Mouse (Mus musculus) lung, embryonic 16.5 days (tissue): ENCODE measurements at regions not wholly inside any gene's neighbourhood (a gene's known extent, or its start where the extent isn't known, plus 50 kb on each side); places are given as distances from the start of the nearest gene placed in this dataset.

Experiments used
- ATAC-seq: fragments of 200-750 bp; cut with Nextera tagmentation; 2 replicates; pipeline ENCODE4 v1.8.0; 2017; ENCODE audit warnings: low read depth, mild to moderate bottlenecking, moderate library complexity
- H3K27ac ChIP-seq: fragments of 300-500 bp; sonication (generic); 2 replicates; pipeline ENCODE4 v1.5.1; 2014; ENCODE audit warnings: mild to moderate bottlenecking, control low read depth, low read length
- H3K27me3 ChIP-seq: fragments of 300-500 bp; sonication (generic); 2 replicates; pipeline ENCODE4 v1.6.1; 2014; ENCODE audit warnings: low read depth, low read length, mixed read lengths; ENCODE audit not compliant: control insufficient read depth, insufficient read depth
- H3K36me3 ChIP-seq: fragments of 300-500 bp; sonication (generic); 2 replicates; pipeline ENCODE4 v1.6.1; 2014; ENCODE audit warnings: low read length; ENCODE audit not compliant: control insufficient read depth, insufficient read depth
- H3K4me1 ChIP-seq: fragments of 300-500 bp; sonication (generic); replicated peaks from 2 replicates; pipeline ENCODE4 v1.6.1; 2014; ENCODE audit warnings: low read length, mixed read lengths; ENCODE audit not compliant: control insufficient read depth, insufficient read depth
- H3K4me2 ChIP-seq: fragments of 300-500 bp; sonication (generic); 2 replicates; pipeline ENCODE4 v1.6.1; 2014; ENCODE audit warnings: low read depth, low read length, control low read depth
- H3K4me3 ChIP-seq: fragments of 300-500 bp; sonication (generic); 2 replicates; pipeline ENCODE4 v1.5.1; 2014; ENCODE audit warnings: mild to moderate bottlenecking, low read length, control low read depth
- H3K9ac ChIP-seq: fragments of 300-500 bp; sonication (generic); 2 replicates; pipeline ENCODE4 v1.6.1; 2014; ENCODE audit warnings: low read length, control low read depth
- H3K9me3 ChIP-seq: fragments of 300-500 bp; sonication (generic); 2 replicates; pipeline ENCODE4 v1.6.1; 2016; ENCODE audit warnings: low read length; ENCODE audit not compliant: control insufficient read depth
- WGBS: fragments of 180-500 bp; shearing (Covaris S2); extraction: QIAGEN DNeasy Blood & Tissue Kit; methylation state at CpG from one replicate; pipeline ENCODE4 v1.1.7; 2014; 5-methylcytosine and 5-hydroxymethylcytosine counted together

DNA sequence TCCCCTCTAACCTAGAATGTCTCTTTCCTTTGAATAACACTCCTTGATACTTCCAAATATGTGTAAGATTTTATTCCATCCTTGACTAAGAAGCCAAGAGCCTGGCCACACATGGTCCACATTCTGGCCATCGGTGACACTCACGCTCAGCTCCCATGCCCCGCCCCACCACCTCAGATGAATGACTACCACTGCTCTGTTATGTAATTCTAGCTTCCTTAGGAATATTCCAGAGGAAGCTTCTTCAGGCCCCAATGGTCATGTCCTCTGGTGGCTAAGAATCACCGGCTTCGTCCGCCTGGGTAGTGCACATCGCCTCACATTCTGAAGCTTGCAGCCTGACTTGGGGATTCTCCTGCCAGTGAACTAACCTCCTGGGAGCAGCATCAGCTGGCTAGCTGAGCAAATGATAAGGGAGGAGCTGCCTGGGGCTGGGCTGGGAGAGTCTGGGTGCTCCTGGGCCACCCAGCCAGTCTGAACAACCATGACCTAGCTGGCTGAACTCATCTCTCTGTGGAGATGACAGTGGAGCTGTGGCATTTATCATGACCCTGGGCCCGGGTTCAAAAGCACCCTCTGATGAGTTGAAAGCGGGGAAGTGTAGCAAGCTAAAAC is 413.1 kb downstream of the Cbln4 start:
- no peak overlapping the region for H3K4me2 ChIP-seq
- no peaks in the 10 kb centered on the region for H3K9me3 ChIP-seq
- 83% methylated on average over 9 of the region's 9 CpGs for WGBS
- H3K9ac ChIP-seq = no peak overlapping the region
- H3K4me3 ChIP-seq = no peak overlapping the region
- H3K27ac ChIP-seq = no peak overlapping the region
- no peak for ATAC-seq
- H3K36me3 ChIP-seq = no peaks in the 10 kb centered on the region
- no peaks in the 10 kb centered on the region for H3K27me3 ChIP-seq
- H3K4me1 ChIP-seq = no peaks in the 10 kb centered on the region

DNA sequence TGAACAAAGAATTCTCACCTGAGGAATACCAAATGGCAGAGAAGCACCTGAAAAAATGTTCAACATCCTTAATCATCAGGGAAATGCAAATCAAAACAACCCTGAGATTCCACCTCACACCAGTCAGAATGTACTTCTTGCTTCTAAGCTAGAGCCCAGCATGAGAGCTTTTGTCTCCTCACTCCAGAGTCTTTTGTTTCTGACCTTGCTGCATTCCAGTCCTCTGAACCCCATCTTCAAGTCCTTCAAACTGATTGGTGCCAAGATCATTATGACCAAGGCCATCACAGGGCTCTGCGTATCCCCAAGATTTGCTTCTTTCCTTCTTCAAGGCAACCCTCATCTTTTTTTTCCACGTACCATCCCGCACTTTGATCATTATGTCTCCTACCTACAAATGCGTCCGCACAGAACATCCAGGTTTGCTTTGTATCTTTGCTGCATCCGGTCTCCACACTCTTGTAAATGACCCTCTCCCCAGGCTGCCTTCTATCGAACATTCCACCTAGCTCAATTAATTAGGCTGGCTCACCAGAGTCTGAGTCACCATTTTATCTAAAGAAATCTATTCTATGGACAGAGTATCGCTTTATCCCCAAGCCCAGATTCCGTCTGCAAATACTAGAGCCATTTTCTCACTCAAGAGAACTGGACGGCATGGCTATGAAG is 414.9 kb downstream of the Cbln4 start:
- Histone ChIP-seq H3K4me3 (no peak overlapping the region), H3K4me1 (no peaks in the 10 kb centered on the region), H3K4me2 (no peak overlapping the region), H3K27me3 (no peaks in the 10 kb centered on the region), H3K36me3 (no peaks in the 10 kb centered on the region), H3K9me3 (no peaks in the 10 kb centered on the region), H3K27ac (no peak overlapping the region), H3K9ac (no peak overlapping the region)
- no peak for ATAC-seq
- WGBS = 89% methylated on average over 10 of the region's 10 CpGs

DNA sequence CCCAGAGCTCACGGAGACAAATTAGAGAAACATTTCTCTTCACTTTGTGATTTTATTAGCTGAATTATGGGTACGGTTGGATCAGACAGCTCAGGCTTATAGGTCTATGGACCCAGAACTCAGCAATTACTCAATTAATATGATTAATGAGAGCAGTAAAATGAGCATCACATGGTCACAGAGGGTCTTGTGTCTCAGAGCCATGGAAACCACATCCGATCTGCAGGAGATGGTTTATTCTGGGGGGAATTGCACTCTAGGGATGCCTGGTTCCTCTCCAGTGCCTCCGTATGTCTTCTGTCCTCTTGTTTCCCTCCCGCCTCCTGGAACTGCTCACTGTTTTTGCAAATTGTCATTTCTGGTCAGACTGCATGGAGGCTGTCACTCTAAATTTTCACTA is 422.6 kb downstream of the Cbln4 start:
- no peak overlapping the region for H3K4me3 ChIP-seq
- no peak overlapping the region for H3K27ac ChIP-seq
- no peak for ATAC-seq
- no peak overlapping the region for H3K9ac ChIP-seq
- no peaks in the 10 kb centered on the region for H3K9me3 ChIP-seq
- no peak overlapping the region for H3K4me2 ChIP-seq
- no peaks in the 10 kb centered on the region for H3K36me3 ChIP-seq
- 76% methylated on average over 5 of the region's 5 CpGs for WGBS
- H3K27me3 ChIP-seq = no peaks in the 10 kb centered on the region
- H3K4me1 ChIP-seq = no peaks in the 10 kb centered on the region

DNA sequence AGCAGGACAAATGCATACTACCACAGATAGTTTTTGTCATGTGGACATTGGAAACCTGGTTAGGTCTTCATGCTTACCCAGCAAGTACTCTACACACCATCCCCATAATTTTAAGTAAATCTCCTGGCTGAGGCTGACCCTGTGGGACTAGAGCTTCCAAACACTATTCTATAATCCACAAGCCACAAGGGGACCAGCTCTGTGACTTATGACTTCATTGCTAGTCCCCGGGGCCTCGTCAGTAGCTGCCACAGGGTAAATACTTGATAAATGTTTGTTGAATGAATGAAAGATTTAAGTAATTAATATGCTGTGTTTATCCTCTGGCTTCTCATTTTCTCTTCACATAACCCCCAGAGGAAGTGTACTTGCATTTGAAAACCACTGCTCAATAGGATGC is 423.0 kb downstream of the Cbln4 start:
- Histone ChIP-seq H3K4me2 (no peak overlapping the region), H3K36me3 (no peaks in the 10 kb centered on the region), H3K9ac (no peak overlapping the region), H3K4me1 (no peaks in the 10 kb centered on the region), H3K27me3 (no peaks in the 10 kb centered on the region), H3K4me3 (no peak overlapping the region), H3K27ac (no peak overlapping the region), H3K9me3 (no peaks in the 10 kb centered on the region)
- ATAC-seq = no peak
- WGBS = 73% methylated on average over 2 of the region's 2 CpGs

DNA sequence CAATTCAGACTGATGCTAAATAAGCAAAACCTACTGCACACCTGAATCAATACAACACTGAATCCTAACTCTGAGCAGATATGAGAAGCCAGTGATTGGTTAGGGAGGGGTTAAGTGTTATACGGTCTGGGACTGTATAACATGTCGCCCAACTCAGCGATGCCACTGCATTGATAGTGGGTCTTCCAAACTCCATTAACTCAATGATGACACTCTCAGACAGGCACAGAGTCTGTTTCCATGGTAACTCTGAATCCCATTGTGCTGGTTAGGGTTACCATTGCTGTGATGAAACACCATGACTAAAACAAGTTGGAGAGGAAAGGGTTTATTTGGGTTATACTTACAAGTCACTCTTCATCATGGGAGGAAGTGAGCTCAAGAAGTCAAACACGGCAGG is 424.5 kb downstream of the Cbln4 start:
- no peaks in the 10 kb centered on the region for H3K4me1 ChIP-seq
- no peaks in the 10 kb centered on the region for H3K27me3 ChIP-seq
- H3K36me3 ChIP-seq = no peaks in the 10 kb centered on the region
- WGBS = 72% methylated on average over 4 of the region's 4 CpGs
- no peak overlapping the region for H3K4me3 ChIP-seq
- no peak overlapping the region for H3K27ac ChIP-seq
- no peak overlapping the region for H3K9ac ChIP-seq
- H3K4me2 ChIP-seq = no peak overlapping the region
- ATAC-seq = no peak
- no peaks in the 10 kb centered on the region for H3K9me3 ChIP-seq

DNA sequence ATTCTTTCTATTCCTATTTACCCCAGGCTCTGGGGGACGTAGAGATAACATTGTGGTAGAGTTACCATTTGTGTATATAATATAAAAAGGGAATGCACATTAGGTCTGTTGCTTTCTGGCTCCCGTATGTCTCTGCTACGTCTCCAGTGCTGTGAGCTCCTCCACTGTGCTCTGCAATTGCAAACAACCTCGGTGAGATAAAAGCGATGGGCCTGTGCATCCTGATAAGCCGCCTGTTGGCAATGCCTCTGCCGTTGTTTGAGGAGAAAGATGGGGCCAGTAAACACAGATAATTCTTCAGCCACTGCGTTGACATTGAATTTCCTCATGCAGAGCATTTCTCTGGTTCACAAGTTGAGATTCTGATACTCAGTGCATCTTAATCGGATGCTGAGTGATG is 424.9 kb downstream of the Cbln4 start:
- 29% methylated on average over 9 of the region's 9 CpGs for WGBS
- no peak for ATAC-seq
- H3K27ac ChIP-seq = no peak overlapping the region

DNA sequence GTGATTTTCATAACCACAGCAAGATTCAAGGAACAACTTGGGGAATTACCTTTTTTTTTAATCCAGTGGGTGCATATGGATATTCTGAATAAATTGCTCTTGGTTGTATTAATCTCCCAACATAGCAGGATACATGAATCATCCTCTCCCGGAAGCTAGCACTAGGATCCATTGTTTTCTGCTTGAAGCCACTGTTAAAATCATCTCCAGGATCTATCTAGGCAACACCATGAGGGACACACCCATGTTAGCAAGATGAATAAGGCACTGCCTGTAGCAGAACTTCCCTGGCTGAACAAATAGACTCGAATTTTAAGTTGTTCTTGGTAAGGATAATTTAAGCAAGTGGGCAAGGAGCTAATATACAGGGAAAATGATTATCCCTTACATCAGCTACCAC is 427.8 kb downstream of the Cbln4 start:
- no peak for ATAC-seq
- Histone ChIP-seq H3K27me3 (no peaks in the 10 kb centered on the region), H3K4me1 (no peaks in the 10 kb centered on the region), H3K4me2 (no peak overlapping the region), H3K36me3 (no peaks in the 10 kb centered on the region), H3K9ac (no peak overlapping the region), H3K27ac (no peak overlapping the region), H3K4me3 (no peak overlapping the region), H3K9me3 (no peaks in the 10 kb centered on the region)
- 68% methylated on average over 2 of the region's 2 CpGs for WGBS

More for the DNA sequence above, 424.9 kb downstream of the Cbln4 start:
- no peaks in the 10 kb centered on the region for H3K27me3 ChIP-seq
- no peaks in the 10 kb centered on the region for H3K36me3 ChIP-seq
- no peaks in the 10 kb centered on the region for H3K9me3 ChIP-seq
- no peaks in the 10 kb centered on the region for H3K4me1 ChIP-seq
- no peak overlapping the region for H3K4me2 ChIP-seq
- H3K4me3 ChIP-seq = no peak overlapping the region
- H3K9ac ChIP-seq = no peak overlapping the region

DNA sequence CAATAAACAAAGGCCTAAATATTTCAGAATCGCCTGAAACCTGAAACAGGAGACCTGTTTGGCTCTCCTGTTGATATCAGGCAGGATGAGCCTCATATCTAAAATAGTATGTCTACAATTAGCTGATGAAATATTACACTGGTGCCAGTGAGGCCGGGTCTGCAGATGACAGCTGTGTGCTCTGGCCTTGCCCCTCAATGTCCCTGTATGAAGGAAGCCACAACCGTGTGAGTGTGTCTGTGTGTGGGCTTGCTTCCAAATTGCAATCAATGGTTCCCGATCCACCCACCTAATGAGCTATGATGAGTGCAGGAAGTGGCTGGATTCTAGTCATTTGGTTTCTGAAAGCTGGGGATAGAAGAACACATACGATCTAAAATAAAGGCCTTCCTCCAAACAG is 438.2 kb downstream of the Cbln4 start:
- Histone ChIP-seq H3K27me3 (no peaks in the 10 kb centered on the region), H3K27ac (no peak overlapping the region), H3K36me3 (no peaks in the 10 kb centered on the region), H3K4me1 (no peaks in the 10 kb centered on the region), H3K4me3 (no peak overlapping the region), H3K9me3 (no peaks in the 10 kb centered on the region), H3K4me2 (no peak overlapping the region), H3K9ac (no peak overlapping the region)
- no peak for ATAC-seq
- 48% methylated on average over 5 of the region's 5 CpGs for WGBS

DNA sequence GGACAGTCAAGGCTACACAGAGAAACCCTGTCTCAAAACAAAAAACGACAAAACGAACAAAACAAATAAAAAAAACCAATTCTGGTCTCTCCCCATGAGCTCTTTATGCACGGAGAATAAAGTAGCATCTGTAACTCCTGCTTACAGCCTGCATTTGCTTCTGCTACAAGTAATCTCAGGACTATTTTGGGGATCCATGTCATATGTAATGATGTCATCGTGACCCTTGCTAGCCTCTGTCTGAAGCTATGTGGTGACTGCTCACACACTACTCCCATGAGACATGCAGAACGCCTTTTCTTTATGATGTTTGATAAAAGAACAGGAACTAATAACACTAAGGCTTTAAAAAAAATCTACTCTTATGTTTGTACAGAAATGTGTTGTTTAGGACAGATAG is 448.0 kb downstream of the Cbln4 start:
- no peak overlapping the region for H3K4me2 ChIP-seq
- WGBS = 67% methylated on average over 5 of the region's 5 CpGs

More for the DNA sequence above, 448.0 kb downstream of the Cbln4 start:
- no peak overlapping the region for H3K4me3 ChIP-seq
- no peak overlapping the region for H3K9ac ChIP-seq
- H3K36me3 ChIP-seq = no peaks in the 10 kb centered on the region
- no peak for ATAC-seq
- no peaks in the 10 kb centered on the region for H3K27me3 ChIP-seq
- H3K9me3 ChIP-seq = no peaks in the 10 kb centered on the region
- no peaks in the 10 kb centered on the region for H3K4me1 ChIP-seq
- no peak overlapping the region for H3K27ac ChIP-seq
